Mouse (Mus musculus) ES-E14 (cell line): Measurements from ENCODE around the gene Bnc2.

Experiments used
- CHD2 ChIP-seq: IDR thresholded peaks from 2 replicates; pipeline ENCODE4 v1.6.1; 2014; ENCODE audit warnings: mild to moderate bottlenecking, low read depth, low read length, inconsistent platforms
- MAFK ChIP-seq: IDR thresholded peaks from 2 replicates; pipeline ENCODE4 v1.6.1; 2014; ENCODE audit warnings: mild to moderate bottlenecking, low read depth, low read length, inconsistent platforms; ENCODE audit not compliant: insufficient read depth

- TF ChIP-seq CHD2 (no peak), MAFK (no peak)
Observed at GRCm38 (mm10) chr4:84331995-84332394, 343.1 kb downstream of the Bnc2 start.
